Mouse (Mus musculus) left cerebral cortex, adult 18-20 months (tissue): ENCODE data around the gene Crhbp. TPM values are rescaled to one million over a fixed set of nuclear protein-coding genes. Genes with fewer than 3 reads are reported as not detected.

ENCODE experiments used
- DNase-seq, 2 experiments: peaks; one replicate each; pipeline ENCODE4 v3.0.0; 2021 to 2022; ENCODE audit warnings: low spot score in 2 of 2, mixed read lengths in 1 of 2
- long read RNA-seq, 2 experiments: library from polyadenylated mRNA; stranded (forward); transcript quantifications; one replicate each; pipeline ENCODE4 v2.0.0; 2021
- total RNA-seq, 2 experiments: library from RNA; stranded (reverse); gene quantifications; 2 replicates each; pipeline ENCODE4 v1.2.3; 2021

Crhbp gene
- 10 to 100 TPM; 26.6 to 31.9 TPM for total RNA-seq
- long read RNA-seq, experiment 1, transcript Crhbp-202 (7 exons, 1,779 nt) = major isoform, 42 of 58 reads
- long read RNA-seq, experiment 1, partial matches to known transcripts = 14 of 58 reads
- long read RNA-seq, experiment 1, other reads (novel, unspliced or antisense) = 2 of 58 reads
- long read RNA-seq, experiment 2, transcript Crhbp-202 (7 exons, 1,779 nt) = major isoform, 29 of 44 reads
- long read RNA-seq, experiment 2, partial matches to known transcripts = 12 of 44 reads
- long read RNA-seq, experiment 2, other reads (novel, unspliced or antisense) = 2 of 44 reads

GRCm38 (mm10) chr13:95444824-95445223 is at the start of gene Crhbp:
TSS of gene Crhbp (minus strand) at chr13:95444924.
- DNase-seq = no peak

- no peak for DNase-seq
These were observed 48.6 kb upstream of the Crhbp start for GRCm38 (mm10) chr13:95493296-95493695.

GRCm38 (mm10) chr13:95491327-95491726 is 46.6 kb upstream of the Crhbp start:
- no peak for DNase-seq

- DNase-seq = no peak
These were observed 39.9 kb upstream of the Crhbp start for GRCm38 (mm10) chr13:95484664-95485063.

GRCm38 (mm10) chr13:95481428-95481827 is 36.7 kb upstream of the Crhbp start:
- peak; percentile 70 to 82 for DNase-seq

- DNase-seq = no peak
These were observed 34.1 kb upstream of the Crhbp start, which contains the start of gene S100z for GRCm38 (mm10) chr13:95478671-95479413. TSS of gene S100z (minus strand) at chr13:95478721.

- no peak for DNase-seq
These were observed 32.4 kb upstream of the Crhbp start for GRCm38 (mm10) chr13:95477173-95477572.

GRCm38 (mm10) chr13:95475124-95475523 is 30.4 kb upstream of the Crhbp start:
- DNase-seq = no peak

GRCm38 (mm10) chr13:95474294-95474693 is 29.6 kb upstream of the Crhbp start:
- DNase-seq = no peak

- no peak for DNase-seq
These were observed 26.2 kb upstream of the Crhbp start for GRCm38 (mm10) chr13:95470970-95471369.

GRCm38 (mm10) chr13:95451529-95451928 is 6.8 kb upstream of the Crhbp start:
- DNase-seq = no peak

GRCm38 (mm10) chr13:95450636-95451210 is 6.0 kb upstream of the Crhbp start:
- DNase-seq = no peak

- DNase-seq = no peak
These were observed 5.0 kb upstream of the Crhbp start for GRCm38 (mm10) chr13:95449730-95450129.

- DNase-seq = no peak
These were observed 433 bp downstream of the Crhbp start for GRCm38 (mm10) chr13:95444291-95444690.

GRCm38 (mm10) chr13:95443376-95444233 is 1.1 kb downstream of the Crhbp start:
- DNase-seq = no peak

GRCm38 (mm10) chr13:95442901-95443300 is 1.8 kb downstream of the Crhbp start:
- DNase-seq = no peak

GRCm38 (mm10) chr13:95439569-95439968 is 5.2 kb downstream of the Crhbp start:
- no peak for DNase-seq

GRCm38 (mm10) chr13:95431760-95432159 is 13.0 kb downstream of the Crhbp start:
- DNase-seq = no peak

- DNase-seq = no peak
These were observed 17.2 kb downstream of the Crhbp start for GRCm38 (mm10) chr13:95427499-95427898.

GRCm38 (mm10) chr13:95426421-95426820 is 18.3 kb downstream of the Crhbp start:
- no peak for DNase-seq

GRCm38 (mm10) chr13:95425484-95425883 is 19.2 kb downstream of the Crhbp start:
- no peak for DNase-seq
